Mouse (Mus musculus): Measurements from ENCODE around the gene Sept10. TPM values are rescaled to one million over a fixed set of nuclear protein-coding genes. Genes with fewer than 3 reads are reported as not detected.
"Not testable (repeated sequence)": the region's sequence is repeated elsewhere in the genome, so short reads cannot be mapped to it uniquely, and the experiment has no call there.

Sept10 gene
- polyA plus RNA-seq, 1 experiment from 2014 or later = 17.0 TPM

DNA sequence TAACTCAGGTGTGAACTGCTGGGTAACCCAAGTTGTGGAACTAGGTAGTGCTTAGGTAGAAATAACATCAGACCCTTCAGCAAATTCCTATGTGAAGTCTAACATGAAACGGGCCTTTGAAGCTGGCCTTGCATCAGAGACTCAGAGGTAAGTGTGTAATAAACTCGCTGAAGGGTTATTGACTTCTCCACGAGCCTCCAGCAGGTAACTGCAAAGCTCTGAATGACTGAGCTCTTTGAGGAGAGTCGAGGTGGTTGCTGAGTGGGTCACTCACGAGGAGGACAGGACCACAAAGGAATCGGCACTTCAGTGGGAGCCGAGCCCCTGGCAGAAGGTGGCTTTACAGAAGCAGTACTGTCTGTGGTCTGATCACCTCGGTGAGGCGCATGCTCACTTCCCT, 105.3 kb downstream of the Sept10 start:
- H3K4me1 ChIP-seq (replicated peaks) = no peaks in the 10 kb centered on the region
- H3K9ac ChIP-seq = no peak overlapping the region
- no peak for ATAC-seq (ENCODE audit: low FRiP score, low read depth)
- no peaks in the 10 kb centered on the region for H3K9me3 ChIP-seq
- no peak overlapping the region for H3K4me2 ChIP-seq
- H3K27ac ChIP-seq (replicated peaks) = no peak overlapping the region
- H3K36me3 ChIP-seq = no peaks in the 10 kb centered on the region
- H3K4me3 ChIP-seq = no peak overlapping the region
- WGBS = 79% methylated on average over 9 of the region's 9 CpGs
- no peaks in the 10 kb centered on the region for H3K27me3 ChIP-seq

- H3K36me3 ChIP-seq = no peaks in the 10 kb centered on the region
- no peak for ATAC-seq (ENCODE audit: low FRiP score, low read depth)
- H3K4me1 ChIP-seq (replicated peaks) = no peaks in the 10 kb centered on the region
- H3K27ac ChIP-seq (replicated peaks) = no peak overlapping the region
- H3K9me3 ChIP-seq = no peaks in the 10 kb centered on the region
- no peak overlapping the region for H3K4me2 ChIP-seq
- H3K4me3 ChIP-seq = no peak overlapping the region
- WGBS = 95% methylated on average over 2 of the region's 2 CpGs
- H3K9ac ChIP-seq = no peak overlapping the region
- H3K27me3 ChIP-seq = no peaks in the 10 kb centered on the region
Measured at GRCm38 (mm10) chr10:59115691-59116090, 106.0 kb downstream of the Sept10 start.

- H3K4me3 ChIP-seq = no peak overlapping the region
Measured at GRCm38 (mm10) chr10:59114535-59115291, 106.9 kb downstream of the Sept10 start.

DNA sequence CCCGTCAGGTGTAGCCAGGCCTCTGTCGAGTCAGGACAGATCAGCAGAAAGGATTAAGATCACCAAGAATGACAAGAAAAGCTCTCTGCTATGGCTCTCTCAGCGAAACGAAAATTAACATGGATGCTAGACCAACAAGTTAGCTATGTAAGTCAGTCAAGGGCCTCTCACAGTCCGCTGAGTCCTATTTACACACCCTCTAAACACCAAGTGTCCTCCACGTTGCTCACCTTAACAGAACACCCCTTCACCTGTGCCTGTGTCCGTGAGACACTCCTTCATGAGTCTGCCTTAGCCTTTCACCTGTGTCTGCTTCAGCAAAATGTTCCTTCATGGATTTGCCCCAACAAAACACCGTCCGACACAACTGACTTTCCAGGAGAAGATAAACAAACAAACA, 108.3 kb downstream of the Sept10 start:
- WGBS = 89% methylated on average over 9 of the region's 9 CpGs
- H3K27me3 ChIP-seq = no peaks in the 10 kb centered on the region
- H3K9me3 ChIP-seq = no peaks in the 10 kb centered on the region
- no peak overlapping the region for H3K9ac ChIP-seq
- no peaks in the 10 kb centered on the region for H3K36me3 ChIP-seq
- ATAC-seq (ENCODE audit: low FRiP score, low read depth) = no peak
- H3K4me3 ChIP-seq = no peak overlapping the region
- H3K4me2 ChIP-seq = no peak overlapping the region
- no peak overlapping the region for H3K27ac ChIP-seq (replicated peaks)
- H3K4me1 ChIP-seq (replicated peaks) = no peaks in the 10 kb centered on the region

More at GRCm38 (mm10) chr10:59114535-59115291, 106.9 kb downstream of the Sept10 start:
- Histone ChIP-seq H3K4me1 (replicated peaks) (no peaks in the 10 kb centered on the region), H3K9ac (no peak overlapping the region), H3K36me3 (no peaks in the 10 kb centered on the region), H3K27me3 (no peaks in the 10 kb centered on the region), H3K9me3 (no peaks in the 10 kb centered on the region), H3K27ac (replicated peaks) (no peak overlapping the region), H3K4me2 (no peak overlapping the region)
- ATAC-seq (ENCODE audit: low FRiP score, low read depth) = no peak
- WGBS = 59% methylated on average over 15 of the region's 15 CpGs

- no peaks in the 10 kb centered on the region for H3K27me3 ChIP-seq
- H3K4me2 ChIP-seq = no peak overlapping the region
- H3K9ac ChIP-seq = no peak overlapping the region
- ATAC-seq (ENCODE audit: low FRiP score, low read depth) = no peak
- H3K36me3 ChIP-seq = no peaks in the 10 kb centered on the region
- no peaks in the 10 kb centered on the region for H3K9me3 ChIP-seq
- 95% methylated on average over 8 of the region's 8 CpGs for WGBS
- no peak overlapping the region for H3K27ac ChIP-seq (replicated peaks)
- no peak overlapping the region for H3K4me3 ChIP-seq
- no peaks in the 10 kb centered on the region for H3K4me1 ChIP-seq (replicated peaks)
Measured at GRCm38 (mm10) chr10:59112755-59113154, 108.9 kb downstream of the Sept10 start.

- H3K9ac ChIP-seq = no peak overlapping the region
- no peaks in the 10 kb centered on the region for H3K9me3 ChIP-seq
- no peak overlapping the region for H3K4me3 ChIP-seq
- ATAC-seq (ENCODE audit: low FRiP score, low read depth) = no peak
- H3K27ac ChIP-seq (replicated peaks) = no peak overlapping the region
- no peaks in the 10 kb centered on the region for H3K36me3 ChIP-seq
- H3K4me2 ChIP-seq = no peak overlapping the region
- H3K4me1 ChIP-seq (replicated peaks) = no peaks in the 10 kb centered on the region
- H3K27me3 ChIP-seq = no peaks in the 10 kb centered on the region
- WGBS = 92% methylated on average over 7 of the region's 7 CpGs
Measured at GRCm38 (mm10) chr10:59110386-59110785, 111.3 kb downstream of the Sept10 start.

DNA sequence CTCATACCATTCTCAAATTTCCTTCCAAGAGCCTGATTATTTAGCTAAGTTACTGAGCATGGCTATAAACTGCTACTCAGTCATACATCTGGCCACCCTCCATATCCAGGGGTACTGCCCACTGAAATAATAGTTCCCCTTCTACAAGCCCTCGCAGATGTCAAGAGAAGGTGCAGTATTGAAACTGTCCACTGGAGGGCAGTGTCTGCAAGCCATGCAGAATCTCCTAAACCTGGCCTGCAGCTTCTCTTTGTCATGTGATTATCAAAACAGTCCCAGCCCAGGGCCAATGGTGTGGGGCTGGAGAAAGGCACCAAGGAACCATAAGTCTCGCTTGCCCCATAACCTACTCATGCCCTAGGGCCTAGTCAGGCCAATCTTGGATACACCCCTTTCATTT, 112.6 kb downstream of the Sept10 start:
- 49% methylated on average over 2 of the region's 2 CpGs for WGBS
- H3K9ac ChIP-seq = no peak overlapping the region
- no peaks in the 10 kb centered on the region for H3K9me3 ChIP-seq
- no peaks in the 10 kb centered on the region for H3K4me1 ChIP-seq (replicated peaks)
- ATAC-seq (ENCODE audit: low FRiP score, low read depth) = no peak
- no peak overlapping the region for H3K4me3 ChIP-seq
- no peaks in the 10 kb centered on the region for H3K27me3 ChIP-seq
- no peak overlapping the region for H3K4me2 ChIP-seq
- no peak overlapping the region for H3K27ac ChIP-seq (replicated peaks)
- no peaks in the 10 kb centered on the region for H3K36me3 ChIP-seq

- no peak overlapping the region for H3K27ac ChIP-seq (replicated peaks)
- H3K4me3 ChIP-seq = no peak overlapping the region
- 77% methylated on average over 3 of the region's 3 CpGs for WGBS
- no peak overlapping the region for H3K4me2 ChIP-seq
- ATAC-seq (ENCODE audit: low FRiP score, low read depth) = no peak
- H3K27me3 ChIP-seq = no peaks in the 10 kb centered on the region
- H3K9ac ChIP-seq = no peak overlapping the region
- H3K9me3 ChIP-seq = no peaks in the 10 kb centered on the region
- H3K36me3 ChIP-seq = no peaks in the 10 kb centered on the region
- H3K4me1 ChIP-seq (replicated peaks) = no peaks in the 10 kb centered on the region; the same call in 1 of the 2 replicates
Measured at GRCm38 (mm10) chr10:59106644-59107043, 115.0 kb downstream of the Sept10 start.

DNA sequence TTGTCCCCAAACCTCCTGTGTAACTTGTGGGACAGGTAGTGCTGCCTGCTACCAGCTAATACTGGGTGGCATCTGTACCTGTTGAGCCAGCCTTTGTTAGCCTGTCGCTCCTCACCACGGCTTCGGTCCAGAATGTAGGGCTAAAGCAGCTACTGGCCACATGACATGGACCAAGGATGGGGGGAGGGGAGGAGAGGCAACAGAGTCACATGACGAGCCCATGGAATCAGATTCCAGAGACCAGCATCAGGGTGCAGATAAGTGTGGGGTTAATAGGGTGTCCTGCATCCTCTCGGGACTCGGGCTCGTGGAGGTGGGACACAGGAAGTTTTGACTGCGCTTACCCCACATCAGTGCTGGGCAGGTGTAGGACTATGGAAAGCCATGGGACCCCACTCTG, 115.8 kb downstream of the Sept10 start:
- WGBS = 89% methylated on average over 8 of the region's 8 CpGs
- Histone ChIP-seq H3K36me3 (no peaks in the 10 kb centered on the region), H3K27me3 (no peaks in the 10 kb centered on the region), H3K27ac (replicated peaks) (no peak overlapping the region), H3K4me3 (no peak overlapping the region), H3K4me2 (no peak overlapping the region), H3K4me1 (replicated peaks) (no peaks in the 10 kb centered on the region; the same call in 1 of the 2 replicates), H3K9ac (no peak overlapping the region), H3K9me3 (no peaks in the 10 kb centered on the region)
- no peak for ATAC-seq (ENCODE audit: low FRiP score, low read depth)

GRCm38 (mm10) chr10:59104683-59105082, 117.0 kb downstream of the Sept10 start:
- Histone ChIP-seq H3K4me1 (replicated peaks) (no peaks in the 10 kb centered on the region; the same call in 1 of the 2 replicates), H3K36me3 (no peaks in the 10 kb centered on the region), H3K27me3 (no peaks in the 10 kb centered on the region), H3K9ac (no peak overlapping the region), H3K4me2 (no peak overlapping the region), H3K9me3 (no peaks in the 10 kb centered on the region), H3K27ac (replicated peaks) (no peak overlapping the region), H3K4me3 (no peak overlapping the region)
- ATAC-seq (ENCODE audit: low FRiP score, low read depth) = no peak
- WGBS = 91% methylated on average over 5 of the region's 5 CpGs

DNA sequence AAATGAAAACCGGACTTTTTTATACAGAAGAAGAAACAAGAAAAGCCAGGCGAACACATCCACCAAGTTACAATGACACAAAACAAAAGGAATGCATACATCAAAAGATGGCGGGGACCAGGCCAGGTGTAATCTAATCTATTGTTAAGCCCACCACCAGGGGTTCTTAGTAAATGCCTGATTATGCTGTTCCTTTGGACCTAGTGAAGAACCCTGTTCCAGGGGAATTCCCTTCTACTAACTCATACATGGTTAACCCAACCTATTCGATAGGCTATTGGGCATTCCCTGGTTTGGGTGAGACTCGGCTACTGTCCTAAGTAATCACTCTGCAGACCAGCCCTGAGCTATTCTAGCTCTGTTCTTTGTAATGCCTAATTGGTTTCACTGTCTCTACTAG, 118.6 kb downstream of the Sept10 start:
- not testable (repeated sequence) for H3K36me3 ChIP-seq; H3K27ac ChIP-seq (replicated peaks); H3K4me1 ChIP-seq (replicated peaks); H3K27me3 ChIP-seq; H3K9me3 ChIP-seq; H3K9ac ChIP-seq; H3K4me3 ChIP-seq; H3K4me2 ChIP-seq; ATAC-seq (ENCODE audit: low FRiP score, low read depth)
- WGBS = 91% methylated on average over 5 of the region's 5 CpGs

DNA sequence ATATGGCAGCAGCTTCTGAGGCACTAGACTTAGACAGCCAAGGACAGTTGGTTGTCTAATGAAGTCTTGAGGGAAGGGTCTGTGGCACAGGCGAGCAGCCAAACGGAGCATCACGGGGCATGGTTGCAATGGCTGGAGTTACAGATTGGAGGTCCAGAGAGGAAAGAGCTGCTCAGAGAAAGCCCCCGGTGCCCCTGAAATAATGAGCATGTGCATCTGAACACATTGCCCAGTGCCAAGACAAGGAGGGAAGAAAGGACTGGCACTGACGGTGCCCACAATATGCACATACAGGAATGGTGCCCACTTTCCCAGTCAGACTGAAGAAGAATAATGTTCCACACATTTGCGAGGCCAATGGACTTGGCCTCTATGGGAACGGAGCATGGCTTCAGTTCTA, 129.7 kb downstream of the Sept10 start:
- ATAC-seq (ENCODE audit: low FRiP score, low read depth) = peak; percentile 32
- Histone ChIP-seq H3K4me3 (no peak overlapping the region), H3K4me2 (no peak overlapping the region), H3K9ac (no peak overlapping the region), H3K4me1 (replicated peaks) (peaks cover 48% of the 10 kb centered on the region), H3K27me3 (no peaks in the 10 kb centered on the region; the same call in 1 of the 2 replicates), H3K27ac (replicated peaks) (0 out of 2 replicates have a peak overlapping the region, but pooled peaks have one; percentile 20), H3K9me3 (no peaks in the 10 kb centered on the region), H3K36me3 (no peaks in the 10 kb centered on the region)
- WGBS = 58% methylated on average over 7 of the region's 7 CpGs
